Mouse (Mus musculus) olfactory bulb, adult 2 months (tissue): ENCODE data around the gene Dennd1a.

ENCODE experiments used
- CTCF ChIP-seq: fragments of 200-500 bp; IDR thresholded peaks from 2 replicates; pipeline ENCODE4 v1.5.1; 2012; ENCODE audit warnings: low read depth, mild to moderate bottlenecking, low read length, moderate library complexity; ENCODE audit not compliant: insufficient read depth
- POLR2A ChIP-seq: fragments of 200-500 bp; IDR thresholded peaks from 2 replicates; pipeline ENCODE4 v1.6.1; 2012; ENCODE audit warnings: mild to moderate bottlenecking, low read depth, low read length, moderate library complexity; ENCODE audit not compliant: insufficient read depth

DNA sequence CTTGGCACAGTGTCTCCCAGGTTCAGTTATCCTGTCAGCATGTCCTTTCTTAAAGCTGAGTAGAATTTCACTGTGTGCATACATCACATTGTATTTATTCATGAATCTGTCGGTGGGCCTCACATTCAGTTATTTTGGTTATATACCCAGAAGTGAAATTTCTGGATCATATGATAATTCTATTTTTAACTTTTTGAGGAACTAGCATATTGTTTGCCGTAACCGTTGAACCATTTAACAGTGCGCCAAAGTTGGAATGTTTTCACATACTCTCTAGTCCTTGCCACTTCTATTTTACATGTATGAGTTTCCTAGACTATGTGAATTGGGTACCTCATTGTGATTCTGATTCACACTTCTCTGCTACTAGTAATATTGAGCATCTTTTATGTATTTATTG, 8.7 kb upstream of the Dennd1a start:
- TF ChIP-seq POLR2A = no peak
- TF ChIP-seq CTCF = no peak
